In genomic region chr11:80505581-80505980, GRCm38 (mm10) we compare ENCODE assay signal across 16 mouse cellular contexts. TPM values are rescaled to one million over a fixed set of nuclear protein-coding genes. Genes with fewer than 3 reads are reported as not detected.
DNase-seq lines count a peak whose midpoint lies in the region; ATAC-seq lines count a peak whose summit lies in the region.
"Had no signal": no experiment of that assay in that cellular context is flagged by ENCODE, and none has a peak within 500 bp of the region (broad histone marks: within the 10 kb centered on the region; RNA-seq: fewer than 3 reads in every experiment).

No protein-coding gene starts in this region.

- H3K9ac ChIP-seq in forebrain, embryonic 12.5 days: no peak overlapping the region
- no peak overlapping the region for H3K9ac ChIP-seq in hindbrain, embryonic 15.5 days
- H3K9ac ChIP-seq in neural tube, embryonic 15.5 days (replicated peaks): no peak overlapping the region
- H3K9ac ChIP-seq: embryonic facial prominence, embryonic 13.5 days; heart, embryonic 15.5 days had no signal

- intact Hi-C loops in left cerebral cortex, postnatal 14 days (cut with DNase I): loop anchor here (5.0 kb wide), 1 partner anchor 97 kb away; no protein-coding TSS in a partner anchor
- intact Hi-C loops in heart, postnatal 14 days (cut with DNase I): no loop called here

- H3K4me3 ChIP-seq in forebrain, embryonic 12.5 days (replicated peaks): no peak overlapping the region
- no peak overlapping the region for H3K4me3 ChIP-seq in hindbrain, embryonic 15.5 days
- H3K4me3 ChIP-seq in neural tube, embryonic 15.5 days (replicated peaks): no peak overlapping the region
- H3K4me3 ChIP-seq: embryonic facial prominence, embryonic 13.5 days; heart, embryonic 15.5 days had no signal

- ATAC-seq in forebrain, embryonic 12.5 days (ENCODE audit: low FRiP score): no peak
- no peak for ATAC-seq in hindbrain, embryonic 15.5 days (ENCODE audit: low FRiP score, low read depth)
- ATAC-seq in neural tube, embryonic 15.5 days (ENCODE audit: low FRiP score): no peak
- ATAC-seq: Patski had no signal

- H3K9me3 ChIP-seq in forebrain, embryonic 12.5 days: no peaks in the 10 kb centered on the region
- no peaks in the 10 kb centered on the region for H3K9me3 ChIP-seq in hindbrain, embryonic 15.5 days
- no peaks in the 10 kb centered on the region for H3K9me3 ChIP-seq in neural tube, embryonic 15.5 days (replicated peaks)
- H3K9me3 ChIP-seq: embryonic facial prominence, embryonic 13.5 days; heart, embryonic 15.5 days had no signal

- no peak overlapping the region for H3K4me2 ChIP-seq in forebrain, embryonic 12.5 days
- no peak overlapping the region for H3K4me2 ChIP-seq in hindbrain, embryonic 15.5 days
- no peak overlapping the region for H3K4me2 ChIP-seq in neural tube, embryonic 15.5 days
- H3K4me2 ChIP-seq: embryonic facial prominence, embryonic 13.5 days; heart, embryonic 15.5 days had no signal

- peaks cover 51% of the 10 kb centered on the region for H3K4me1 ChIP-seq in forebrain, embryonic 12.5 days
- peaks cover 46% of the 10 kb centered on the region for H3K4me1 ChIP-seq in hindbrain, embryonic 15.5 days (replicated peaks)
- H3K4me1 ChIP-seq in neural tube, embryonic 15.5 days: peaks cover 38% of the 10 kb centered on the region

- peak overlapping the region; percentile 97 for H3K27ac ChIP-seq in forebrain, embryonic 12.5 days
- H3K27ac ChIP-seq in hindbrain, embryonic 15.5 days (replicated peaks): peak overlapping the region; percentile 98
- peak overlapping the region; percentile 96 for H3K27ac ChIP-seq in neural tube, embryonic 15.5 days (replicated peaks)
- H3K27ac ChIP-seq: embryonic facial prominence, embryonic 13.5 days; heart, embryonic 15.5 days; stomach, postnatal 0 days had no signal

- 89% methylated on average over 3 of the region's 3 CpGs for WGBS in forebrain, embryonic 12.5 days
- WGBS in hindbrain, embryonic 15.5 days: 64% methylated on average over 3 of the region's 3 CpGs
- 80% methylated on average over 3 of the region's 3 CpGs for WGBS in neural tube, embryonic 15.5 days

- H3K27me3 ChIP-seq in forebrain, embryonic 12.5 days: peaks cover 4% of the 10 kb centered on the region
- H3K27me3 ChIP-seq in hindbrain, embryonic 15.5 days: no peaks in the 10 kb centered on the region
- H3K27me3 ChIP-seq in neural tube, embryonic 15.5 days (replicated peaks): no peaks in the 10 kb centered on the region
- H3K27me3 ChIP-seq: embryonic facial prominence, embryonic 13.5 days; heart, embryonic 15.5 days; Patski had no signal

- DNase-seq in left cerebral cortex, postnatal 14 days (ENCODE audit: low spot score in 2 of 2): peak; percentile 67 to 76
- DNase-seq in left cerebral cortex, adult 11 months (ENCODE audit: low spot score): no peak
- no peak for DNase-seq in natural killer cell, adult 2 months (ENCODE audit: low spot score in 2 of 2)
- DNase-seq in heart, postnatal 14 days: no peak
- DNase-seq: adrenal gland, postnatal 14 days; cerebellum, adult 11-12 months; gastrocnemius, postnatal 14 days; kidney, adult 18-20 months; layer of hippocampus, adult 9-11 months had no signal

- H3K36me3 ChIP-seq in forebrain, embryonic 12.5 days (replicated peaks): no peaks in the 10 kb centered on the region
- no peaks in the 10 kb centered on the region for H3K36me3 ChIP-seq in hindbrain, embryonic 15.5 days
- no peaks in the 10 kb centered on the region for H3K36me3 ChIP-seq in neural tube, embryonic 15.5 days
- H3K36me3 ChIP-seq: embryonic facial prominence, embryonic 13.5 days; heart, embryonic 15.5 days had no signal

RNA-seq across cellular contexts. Expression of gene Cdk5r1, which starts 28.8 kb away (rescaled TPM):
- total RNA-seq in left cerebral cortex, postnatal 14 days (2021): 100 to 1,000 TPM; 359 to 367 TPM
- polyA plus RNA-seq in forebrain, embryonic 12.5 days (2016; fragmentation: Nextera tagmentation; extraction: Ambion mirVana): 54.0 and 63.9 TPM in 2 replicates
- 81.6 and 90.9 TPM in 2 replicates for polyA plus RNA-seq in hindbrain, embryonic 15.5 days (2015; fragmentation: Nextera tagmentation; extraction: Ambion mirVana)
- 69.6 and 82.7 TPM in 2 replicates for polyA plus RNA-seq in neural tube, embryonic 15.5 days (2015; fragmentation: Nextera tagmentation; extraction: Ambion mirVana)
- total RNA-seq in heart, postnatal 14 days (2021): 1 to 10 TPM in 1 of 2 experiments, under 1 TPM in 1; 0.98 to 1.1 TPM

Comparison
In these comparisons a context has a peak if more than half of its experiments do, and no peak if none do; other contexts are left out.
1. DNase-seq: peak in left cerebral cortex, postnatal 14 days (2 of 2); none in left cerebral cortex, adult 11 months (single experiment), natural killer cell, adult 2 months (0 of 2) and heart, postnatal 14 days (0 of 2).
2. Peak in every context shown above with its lines, with median percentiles within 50 percentile points of each other: H3K27ac ChIP-seq.